Mouse (Mus musculus): ENCODE measurements around the gene 1810009J06Rik.

DNA sequence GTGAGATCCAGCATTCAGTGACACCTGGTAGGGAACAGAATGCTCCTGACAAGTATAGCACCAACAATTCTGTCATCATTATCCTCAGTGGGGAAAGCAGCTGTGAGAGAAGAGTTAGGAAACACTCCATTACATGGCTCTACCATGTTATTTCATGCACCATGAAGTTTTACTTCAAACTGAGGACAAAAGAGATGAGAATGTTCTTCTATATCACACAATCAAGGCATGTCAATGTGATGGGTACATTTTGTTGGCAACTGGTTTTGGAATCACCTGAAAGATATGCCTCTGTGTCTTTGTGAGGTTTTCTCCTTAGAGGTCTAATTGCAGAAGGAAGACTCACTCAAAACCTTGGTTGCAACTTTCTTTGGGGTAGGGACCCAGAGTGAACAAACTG lies 12.8 kb upstream of the 1810009J06Rik start, which contains the start of gene Gm4744:
- TF ChIP-seq POLR2A (IDR thresholded peaks at IDR 0.05; ENCODE audit: insufficient read depth, low read length) (no peak), CTCF (IDR thresholded peaks at IDR 0.05; ENCODE audit: low read depth, low read length) (no peak), EP300 (IDR thresholded peaks at IDR 0.05; ENCODE audit: insufficient read depth, low read depth, low read length) (no peak)
